Mouse (Mus musculus): Measurements from ENCODE around the gene Slbp.

GRCm38 (mm10) chr5:33628820-33629300 is 23.5 kb downstream of the Slbp start:
- TF ChIP-seq USF1 (IDR thresholded peaks at IDR 0.05; ENCODE audit: low read depth): no peak
- no peak for TF ChIP-seq CTCF (IDR thresholded peaks at IDR 0.05; ENCODE audit: control insufficient read depth, insufficient read depth, insufficient read length)
- TF ChIP-seq MYOG (IDR thresholded peaks at IDR 0.05; ENCODE audit: control insufficient read depth, extremely low read depth, insufficient read length): no peak
- TF ChIP-seq MYOD1 (IDR thresholded peaks at IDR 0.05; ENCODE audit: control insufficient read depth, insufficient read length, low read depth): no peak
